Mouse (Mus musculus): ENCODE measurements at regions not wholly inside any gene's neighbourhood (a gene's known extent, or its start where the extent isn't known, plus 50 kb on each side); places are given as distances from the start of the nearest gene placed in this dataset.
A peak's percentile ranks its signal among the peaks of the same experiment; 100 is the strongest.
"Not testable (repeated sequence)": the region's sequence is repeated elsewhere in the genome, so short reads cannot be mapped to it uniquely, and the experiment has no call there.

GRCm38 (mm10) chr2:79022954-79023353 is 155.0 kb downstream of the Ube2e3 start:
- no peak for DNase-seq (ENCODE audit: low read depth, low spot score)

DNA sequence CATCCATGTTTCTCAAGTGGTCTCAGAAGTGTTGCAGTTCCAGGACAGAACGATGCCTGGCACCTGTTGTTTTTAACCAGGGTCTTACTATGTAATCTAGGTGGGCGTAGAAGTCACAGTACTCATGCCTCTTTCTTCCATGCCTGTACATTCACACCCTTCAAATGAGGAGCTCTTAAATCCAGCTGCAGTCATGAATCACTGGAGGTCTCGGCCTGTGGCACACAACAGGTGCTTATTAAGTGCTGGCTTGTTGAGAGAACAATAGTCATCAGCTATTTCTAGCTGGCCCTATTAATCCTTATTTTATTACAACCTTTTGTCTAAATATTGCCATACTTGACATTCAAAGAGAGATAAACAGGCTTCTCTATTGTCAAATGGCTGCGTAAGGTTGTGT is 157.8 kb downstream of the Ube2e3 start:
- no peak for DNase-seq (ENCODE audit: low read depth, low spot score)

GRCm38 (mm10) chr2:79030990-79031389 is 163.1 kb downstream of the Ube2e3 start:
- DNase-seq (ENCODE audit: low read depth, low spot score) = no peak

GRCm38 (mm10) chr2:79036296-79036695 is 168.4 kb downstream of the Ube2e3 start:
- no peak for DNase-seq (ENCODE audit: low read depth, low spot score)

GRCm38 (mm10) chr2:79038624-79039023 is 170.7 kb downstream of the Ube2e3 start:
- no peak for DNase-seq (ENCODE audit: low read depth, low spot score)

- not testable (repeated sequence) for DNase-seq (ENCODE audit: low read depth, low spot score)
Measured at GRCm38 (mm10) chr2:79044804-79045203, 176.9 kb downstream of the Ube2e3 start.

- no peak for DNase-seq (ENCODE audit: low read depth, low spot score)
Measured at GRCm38 (mm10) chr2:79045508-79045907, 177.6 kb downstream of the Ube2e3 start.

GRCm38 (mm10) chr2:79048020-79048419 is 180.1 kb downstream of the Ube2e3 start:
- no peak for DNase-seq (ENCODE audit: low read depth, low spot score)

DNA sequence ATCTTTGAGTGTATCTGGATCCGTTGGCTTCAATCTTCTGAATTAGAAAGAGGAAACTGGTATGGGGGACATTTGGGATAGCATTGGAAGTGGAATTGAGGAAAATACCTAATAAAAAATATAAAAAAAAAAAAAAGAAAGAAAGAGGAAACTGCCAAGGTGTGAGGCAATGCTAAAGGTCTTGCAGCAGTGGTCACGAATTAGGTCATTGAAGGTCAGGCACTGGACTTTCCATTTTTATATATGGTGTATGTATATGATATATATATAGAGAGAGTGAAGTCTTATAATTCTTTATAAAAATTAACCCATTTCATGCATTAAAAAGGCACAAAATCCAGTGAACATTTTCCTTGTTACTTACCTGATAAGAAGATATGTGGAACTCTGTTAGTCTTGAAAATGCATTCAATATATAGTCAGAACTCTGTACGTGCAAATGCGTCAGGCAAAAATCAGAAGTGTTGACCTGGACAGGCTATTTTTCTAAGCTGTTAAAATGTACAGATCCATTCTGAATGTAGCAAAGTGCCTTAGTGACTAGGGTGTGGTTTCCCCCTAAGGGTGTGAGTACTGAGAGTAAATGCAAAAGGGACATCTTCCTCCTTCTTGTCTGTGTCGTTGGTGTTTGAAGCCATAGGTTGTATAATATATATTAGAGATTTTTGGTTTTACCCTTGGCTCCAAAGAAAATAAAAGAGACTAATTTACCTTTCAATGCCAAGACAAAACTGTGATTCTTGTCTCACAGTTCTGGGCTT is 181.0 kb downstream of the Ube2e3 start:
- DNase-seq (ENCODE audit: low read depth, low spot score) = no peak

GRCm38 (mm10) chr2:79050495-79051046 is 182.6 kb downstream of the Ube2e3 start:
- no peak for DNase-seq (ENCODE audit: low read depth, low spot score)

DNA sequence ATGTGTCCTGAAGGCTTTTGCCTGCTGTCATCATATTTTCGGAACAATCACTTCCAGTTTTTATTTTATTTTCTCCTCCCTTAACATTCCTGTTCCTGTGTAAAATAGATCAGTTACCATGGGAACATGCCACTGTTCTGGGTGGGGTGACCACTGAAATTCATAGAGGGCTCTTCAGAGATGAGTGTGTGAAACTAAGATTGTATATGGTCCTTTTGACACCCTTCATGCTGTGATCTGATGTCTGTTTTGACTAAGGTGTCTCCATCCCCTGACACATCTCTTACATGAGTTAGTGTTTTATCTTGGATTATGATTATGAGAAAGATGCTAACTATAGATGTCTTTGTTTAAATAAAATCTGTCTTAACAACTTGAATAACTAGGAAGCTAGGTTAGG is 184.3 kb downstream of the Ube2e3 start:
- no peak for DNase-seq (ENCODE audit: low read depth, low spot score)

DNA sequence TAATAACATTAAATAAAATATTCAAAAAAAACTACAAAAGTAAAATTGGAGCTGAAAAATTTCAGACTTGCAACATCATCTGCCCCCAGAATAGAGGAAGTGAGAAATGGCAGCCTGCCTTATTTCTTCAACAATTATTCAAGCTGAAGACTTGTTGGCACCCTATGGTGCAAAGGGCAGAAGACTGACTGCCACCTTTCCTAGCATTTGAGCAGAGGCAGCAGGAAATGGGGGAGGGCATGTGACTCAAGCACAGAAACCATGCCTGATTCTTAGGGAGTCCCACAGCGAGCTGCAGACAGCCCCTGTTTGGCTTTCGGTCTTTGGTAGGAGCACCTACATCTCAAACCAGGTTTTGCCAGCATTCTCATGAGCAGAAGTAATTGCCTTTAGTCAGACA is 188.2 kb downstream of the Ube2e3 start:
- peak; percentile 27 for DNase-seq (ENCODE audit: low read depth, low spot score)

GRCm38 (mm10) chr2:79059115-79059943 is 191.4 kb downstream of the Ube2e3 start:
- no peak for DNase-seq (ENCODE audit: low read depth, low spot score)

DNA sequence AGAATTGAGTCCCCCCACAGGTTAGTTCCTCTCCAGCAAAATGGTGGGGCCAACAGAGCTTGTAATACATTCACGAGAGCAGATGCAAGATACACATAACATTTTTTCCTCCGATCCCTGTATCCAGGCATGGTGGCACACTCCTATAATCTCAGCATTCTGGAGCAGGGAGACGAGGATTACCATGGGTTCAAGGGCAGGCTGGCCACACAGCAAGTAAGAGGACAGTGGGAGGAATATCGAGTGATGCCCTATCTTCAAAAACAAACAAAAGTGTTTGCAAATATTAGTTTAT is 192.0 kb downstream of the Ube2e3 start:
- DNase-seq (ENCODE audit: low read depth, low spot score) = no peak

- peak; percentile 13 for DNase-seq (ENCODE audit: low read depth, low spot score)
Measured at GRCm38 (mm10) chr2:79060320-79060719, 192.4 kb downstream of the Ube2e3 start.

GRCm38 (mm10) chr2:79061645-79062044 is 193.6 kb upstream of the Itga4 start:
- DNase-seq (ENCODE audit: low read depth, low spot score) = no peak

DNA sequence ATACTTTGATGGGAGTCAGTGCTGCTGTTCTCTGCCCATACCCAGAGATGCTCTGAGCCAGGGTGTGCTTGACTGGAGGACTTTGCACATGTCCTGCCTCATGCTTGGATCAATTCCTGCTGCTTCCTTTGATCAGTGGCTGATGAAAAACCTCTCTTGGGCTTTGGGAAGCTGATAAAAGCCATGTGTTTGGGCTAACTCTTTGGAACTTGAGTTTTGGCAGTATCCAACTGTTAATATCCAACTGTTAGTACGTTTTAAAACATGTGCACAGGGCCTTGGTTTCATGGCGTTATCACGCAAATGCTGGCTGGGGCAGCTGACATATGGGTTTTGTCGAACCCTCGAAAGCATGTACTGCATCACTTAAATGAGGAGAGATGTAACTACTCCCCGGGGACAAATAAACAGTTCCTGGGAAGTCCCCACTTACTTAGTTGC is 193.0 kb upstream of the Itga4 start:
- DNase-seq (ENCODE audit: low read depth, low spot score) = no peak

GRCm38 (mm10) chr2:79063641-79064040 is 191.6 kb upstream of the Itga4 start:
- DNase-seq (ENCODE audit: low read depth, low spot score) = no peak

DNA sequence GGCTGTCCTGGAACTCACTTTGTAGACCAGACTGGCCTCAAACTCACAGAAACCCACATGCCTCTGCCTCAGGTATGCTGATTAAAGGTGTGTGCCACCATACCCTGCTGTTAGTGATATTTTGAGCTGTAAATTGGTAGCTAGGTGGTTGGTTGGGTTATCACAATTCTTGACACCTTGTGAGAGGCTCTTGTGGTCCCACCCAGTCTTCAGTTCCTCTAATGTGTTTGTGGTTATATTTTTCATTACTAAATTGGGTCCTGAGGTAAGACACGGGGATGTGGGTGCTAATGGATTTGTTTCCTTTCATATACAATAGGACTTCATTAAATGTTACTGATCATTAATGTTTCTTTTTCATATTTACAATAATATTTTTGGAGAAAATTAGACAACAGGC is 189.9 kb upstream of the Itga4 start:
- no peak for DNase-seq (ENCODE audit: low read depth, low spot score)

- DNase-seq (ENCODE audit: low read depth, low spot score) = no peak
Measured at GRCm38 (mm10) chr2:79076115-79076514, 179.1 kb upstream of the Itga4 start.

DNA sequence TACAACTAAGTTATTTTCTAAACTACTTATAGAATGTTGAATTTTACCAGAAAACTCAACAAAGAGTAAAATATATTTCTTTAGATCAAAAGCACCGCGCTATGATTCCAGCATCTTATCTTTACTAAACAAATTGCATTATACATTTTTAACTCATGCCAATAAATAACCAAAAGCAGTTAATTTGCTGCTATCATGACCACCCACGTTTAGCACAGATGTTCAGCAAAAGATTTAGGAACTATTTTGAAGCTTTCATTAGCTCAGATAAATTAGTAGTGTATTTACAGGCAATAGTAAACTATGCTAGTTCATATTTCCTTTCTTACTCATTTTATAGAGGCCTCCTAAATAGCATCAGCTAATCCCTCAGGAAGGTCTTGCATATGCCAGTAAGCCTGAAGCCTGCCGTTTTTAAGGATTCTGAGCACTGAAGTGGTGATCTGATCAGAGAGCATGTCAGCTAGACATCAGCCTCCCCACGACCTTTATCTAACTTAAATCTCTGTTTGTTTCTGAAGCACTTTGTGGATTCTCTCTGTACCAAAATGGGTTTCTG is 176.3 kb upstream of the Itga4 start:
- DNase-seq (ENCODE audit: low read depth, low spot score) = no peak

DNA sequence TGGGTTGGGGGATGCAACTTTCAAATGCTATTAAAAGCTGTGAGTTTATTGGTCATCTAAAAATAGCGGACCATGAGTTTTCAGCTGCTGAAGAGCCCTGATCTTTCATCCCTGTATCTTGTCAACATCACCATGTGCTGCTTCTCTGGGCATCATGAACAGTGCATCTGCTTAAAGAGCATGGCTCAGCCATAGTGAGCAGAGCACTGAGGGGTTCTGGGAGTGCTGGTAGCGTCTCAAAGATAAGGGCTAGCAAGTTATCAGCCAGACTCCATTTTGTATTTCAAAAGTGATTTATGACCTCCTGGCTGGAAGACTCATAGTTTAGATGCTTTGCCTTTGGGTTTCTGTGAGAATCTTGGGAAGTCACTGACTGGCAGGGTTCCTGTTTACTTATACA is 173.5 kb upstream of the Itga4 start:
- no peak for DNase-seq (ENCODE audit: low read depth, low spot score)
